Mouse (Mus musculus): ENCODE data around the gene Zfp488. TPM values are rescaled to one million over a fixed set of nuclear protein-coding genes. Genes with fewer than 3 reads are reported as not detected.

Gene Zfp488
- under 0.01 TPM in 2 replicates for total RNA-seq (2014; rRNA removed)
- not detected in 2 replicates for polyA plus RNA-seq (2012; rRNA removed)

GRCm38 (mm10) chr14:33978604-33979059 lies at the start of gene Zfp488:
Gene Zfp488, minus strand, starts transcription at chr14:33978764.
- Histone ChIP-seq H3K27me3 (ENCODE audit: control insufficient read depth, insufficient read depth, low read length) (peaks cover 6% of the 10 kb centered on the region; the same call in 1 of the 2 replicates), H3K9ac (ENCODE audit: low read depth, low read length) (no peak within 1 kb of the TSS), H3K4me1 (ENCODE audit: control insufficient read depth, insufficient read depth, low read length) (no peaks in the 10 kb centered on the region), H3K4me3 (ENCODE audit: insufficient read depth, low read depth, low read length) (no peak within 1 kb of the TSS), H3K36me3 (ENCODE audit: control insufficient read depth, insufficient read depth, low read length) (no peaks in the 10 kb centered on the region), H3K79me2 (ENCODE audit: control insufficient read depth, insufficient read depth, low read length) (no peaks in the 10 kb centered on the region), H3K27ac (replicated peaks; ENCODE audit: insufficient read depth, low read depth, low read length) (no peak within 1 kb of the TSS)
- 2% methylated on average over 25 of the region's 25 CpGs for WGBS
- no peak for TF ChIP-seq POLR2A (IDR thresholded peaks at IDR 0.05; ENCODE audit: extremely low read depth, insufficient read depth, low read length)
- TF ChIP-seq CTCF (IDR thresholded peaks at IDR 0.05; ENCODE audit: low read depth, low read length), result no peak
- no peak for DNase-seq (ENCODE audit: extremely low read depth, low read depth, low spot score)

GRCm38 (mm10) chr14:34026710-34027109 lies 48.1 kb upstream of the Zfp488 start:
- H3K36me3 ChIP-seq (ENCODE audit: control insufficient read depth, insufficient read depth, low read length), result no peaks in the 10 kb centered on the region
- WGBS, result 59% methylated on average over 2 of the region's 2 CpGs
- DNase-seq (ENCODE audit: extremely low read depth, low read depth, low spot score), result no peak
- H3K27me3 ChIP-seq (ENCODE audit: control insufficient read depth, insufficient read depth, low read length), result no peaks in the 10 kb centered on the region
- H3K4me3 ChIP-seq (ENCODE audit: insufficient read depth, low read depth, low read length), result no peak overlapping the region
- H3K79me2 ChIP-seq (ENCODE audit: control insufficient read depth, insufficient read depth, low read length), result no peaks in the 10 kb centered on the region
- no peak overlapping the region for H3K9ac ChIP-seq (ENCODE audit: low read depth, low read length)
- TF ChIP-seq POLR2A (IDR thresholded peaks at IDR 0.05; ENCODE audit: extremely low read depth, insufficient read depth, low read length) (no peak), CTCF (IDR thresholded peaks at IDR 0.05; ENCODE audit: low read depth, low read length) (no peak)
- no peaks in the 10 kb centered on the region for H3K4me1 ChIP-seq (ENCODE audit: control insufficient read depth, insufficient read depth, low read length)
- no peak overlapping the region for H3K27ac ChIP-seq (replicated peaks; ENCODE audit: insufficient read depth, low read depth, low read length)

- H3K9ac ChIP-seq (ENCODE audit: low read depth, low read length), result no peak overlapping the region
- no peak for TF ChIP-seq CTCF (IDR thresholded peaks at IDR 0.05; ENCODE audit: low read depth, low read length)
- TF ChIP-seq POLR2A (IDR thresholded peaks at IDR 0.05; ENCODE audit: extremely low read depth, insufficient read depth, low read length), result no peak
- 88% methylated on average over 2 of the region's 2 CpGs for WGBS
Observed at GRCm38 (mm10) chr14:34016938-34017337, 38.4 kb upstream of the Zfp488 start.

DNA sequence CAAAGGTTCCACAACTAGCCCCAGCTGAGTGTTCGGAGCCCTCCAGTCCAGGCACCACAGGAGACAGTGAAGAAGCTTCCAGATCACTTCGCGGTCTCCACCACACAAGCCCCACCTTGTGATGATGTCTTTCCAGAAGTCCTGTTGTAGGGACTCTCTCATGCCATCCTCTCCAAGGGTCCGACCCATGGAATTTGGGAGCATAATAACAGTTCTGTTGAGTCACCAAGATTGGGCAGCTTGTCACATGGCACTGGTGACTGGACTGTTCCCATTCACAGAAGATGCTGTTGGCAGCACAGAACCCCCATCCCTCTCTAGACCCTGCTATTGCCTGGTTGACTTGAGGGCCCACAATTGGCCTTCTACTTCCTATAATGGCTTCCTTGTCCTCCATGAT lies 37.8 kb upstream of the Zfp488 start, which contains the start of gene Gm5460:
Gene Gm5460 (plus strand): TSS at position 378 of the 400 bp plus-strand sequence.
- Histone ChIP-seq H3K79me2 (ENCODE audit: control insufficient read depth, insufficient read depth, low read length) (no peaks in the 10 kb centered on the region), H3K36me3 (ENCODE audit: control insufficient read depth, insufficient read depth, low read length) (no peaks in the 10 kb centered on the region), H3K27ac (replicated peaks; ENCODE audit: insufficient read depth, low read depth, low read length) (no peak within 1 kb of the TSS), H3K27me3 (ENCODE audit: control insufficient read depth, insufficient read depth, low read length) (no peaks in the 10 kb centered on the region), H3K4me1 (ENCODE audit: control insufficient read depth, insufficient read depth, low read length) (no peaks in the 10 kb centered on the region), H3K4me3 (ENCODE audit: insufficient read depth, low read depth, low read length) (no peak within 1 kb of the TSS), H3K9ac (ENCODE audit: low read depth, low read length) (no peak within 1 kb of the TSS)
- 90% methylated on average over 4 of the region's 4 CpGs for WGBS
- TF ChIP-seq POLR2A (IDR thresholded peaks at IDR 0.05; ENCODE audit: extremely low read depth, insufficient read depth, low read length) (no peak), CTCF (IDR thresholded peaks at IDR 0.05; ENCODE audit: low read depth, low read length) (no peak)
- no peak for DNase-seq (ENCODE audit: extremely low read depth, low read depth, low spot score)

More at GRCm38 (mm10) chr14:34016938-34017337, 38.4 kb upstream of the Zfp488 start:
- DNase-seq (ENCODE audit: extremely low read depth, low read depth, low spot score), result no peak
- H3K79me2 ChIP-seq (ENCODE audit: control insufficient read depth, insufficient read depth, low read length), result no peaks in the 10 kb centered on the region
- no peak overlapping the region for H3K27ac ChIP-seq (replicated peaks; ENCODE audit: insufficient read depth, low read depth, low read length)
- H3K4me1 ChIP-seq (ENCODE audit: control insufficient read depth, insufficient read depth, low read length), result no peaks in the 10 kb centered on the region
- H3K36me3 ChIP-seq (ENCODE audit: control insufficient read depth, insufficient read depth, low read length), result no peaks in the 10 kb centered on the region
- H3K4me3 ChIP-seq (ENCODE audit: insufficient read depth, low read depth, low read length), result no peak overlapping the region
- no peaks in the 10 kb centered on the region for H3K27me3 ChIP-seq (ENCODE audit: control insufficient read depth, insufficient read depth, low read length)

GRCm38 (mm10) chr14:34015063-34015462 lies 36.5 kb upstream of the Zfp488 start, which contains the start of gene Gm30083:
Gene Gm30083, minus strand, starts transcription at chr14:34015182.
- H3K27ac ChIP-seq (replicated peaks; ENCODE audit: insufficient read depth, low read depth, low read length), result no peak within 1 kb of the TSS
- H3K27me3 ChIP-seq (ENCODE audit: control insufficient read depth, insufficient read depth, low read length), result no peaks in the 10 kb centered on the region
- 85% methylated on average over 3 of the region's 3 CpGs for WGBS

DNA sequence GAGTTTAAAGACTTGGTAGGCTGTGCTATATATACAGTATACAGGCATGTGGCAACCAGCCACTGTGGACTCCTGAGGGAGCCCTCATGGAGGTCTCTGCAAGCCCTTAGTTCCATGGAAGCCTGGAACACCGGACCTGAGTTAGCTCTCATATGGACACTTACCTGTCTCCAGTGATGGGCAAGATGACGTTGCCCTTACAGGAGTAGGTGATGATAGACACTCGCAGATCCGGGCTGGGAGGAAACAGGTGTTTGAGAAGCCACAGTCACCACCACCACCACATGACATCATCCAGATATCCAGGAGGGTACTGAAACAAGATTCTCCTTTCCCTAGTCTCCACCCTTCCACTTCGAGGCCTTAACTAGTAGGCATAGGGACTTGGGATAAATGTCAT lies 23.8 kb upstream of the Zfp488 start:
- DNase-seq (ENCODE audit: extremely low read depth, low read depth, low spot score), result no peak
- no peaks in the 10 kb centered on the region for H3K79me2 ChIP-seq (ENCODE audit: control insufficient read depth, insufficient read depth, low read length)
- no peak overlapping the region for H3K4me3 ChIP-seq (ENCODE audit: insufficient read depth, low read depth, low read length)
- H3K4me1 ChIP-seq (ENCODE audit: control insufficient read depth, insufficient read depth, low read length), result no peaks in the 10 kb centered on the region
- 83% methylated on average over 5 of the region's 5 CpGs for WGBS
- no peaks in the 10 kb centered on the region for H3K27me3 ChIP-seq (ENCODE audit: control insufficient read depth, insufficient read depth, low read length)
- TF ChIP-seq CTCF (IDR thresholded peaks at IDR 0.05; ENCODE audit: low read depth, low read length), result no peak
- TF ChIP-seq POLR2A (IDR thresholded peaks at IDR 0.05; ENCODE audit: extremely low read depth, insufficient read depth, low read length), result no peak
- H3K27ac ChIP-seq (replicated peaks; ENCODE audit: insufficient read depth, low read depth, low read length), result no peak overlapping the region
- H3K36me3 ChIP-seq (ENCODE audit: control insufficient read depth, insufficient read depth, low read length), result no peaks in the 10 kb centered on the region
- no peak overlapping the region for H3K9ac ChIP-seq (ENCODE audit: low read depth, low read length)

More at GRCm38 (mm10) chr14:34015063-34015462, 36.5 kb upstream of the Zfp488 start, which contains the start of gene Gm30083:
- H3K36me3 ChIP-seq (ENCODE audit: control insufficient read depth, insufficient read depth, low read length), result no peaks in the 10 kb centered on the region
- no peak for DNase-seq (ENCODE audit: extremely low read depth, low read depth, low spot score)
- no peak for TF ChIP-seq CTCF (IDR thresholded peaks at IDR 0.05; ENCODE audit: low read depth, low read length)
- no peak for TF ChIP-seq POLR2A (IDR thresholded peaks at IDR 0.05; ENCODE audit: extremely low read depth, insufficient read depth, low read length)
- no peak within 1 kb of the TSS for H3K9ac ChIP-seq (ENCODE audit: low read depth, low read length)
- H3K4me3 ChIP-seq (ENCODE audit: insufficient read depth, low read depth, low read length), result no peak within 1 kb of the TSS
- no peaks in the 10 kb centered on the region for H3K79me2 ChIP-seq (ENCODE audit: control insufficient read depth, insufficient read depth, low read length)
- no peaks in the 10 kb centered on the region for H3K4me1 ChIP-seq (ENCODE audit: control insufficient read depth, insufficient read depth, low read length)
